Comparison of ENCODE assay signal across 26 mouse cellular contexts in the genomic region with DNA sequence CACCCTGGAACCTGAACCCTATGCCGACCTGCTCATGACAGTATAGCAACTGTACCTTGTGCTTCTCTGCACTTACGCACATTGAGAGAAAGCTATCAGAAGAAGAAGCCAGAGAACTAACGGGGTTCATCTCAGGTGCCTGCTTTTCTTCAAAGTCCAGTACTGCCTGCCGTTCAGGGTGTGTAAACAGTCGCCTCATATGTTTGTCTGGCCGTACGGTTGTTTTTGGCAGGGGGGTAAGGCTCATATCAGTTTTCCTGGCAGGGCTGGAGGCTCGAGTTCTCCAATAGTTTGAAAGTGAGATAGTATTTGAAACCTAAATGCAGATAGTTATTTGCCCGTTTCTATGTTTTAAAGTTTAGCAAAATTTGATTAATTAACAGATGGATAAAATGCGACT. TPM values are rescaled to one million over a fixed set of nuclear protein-coding genes. Genes with fewer than 3 reads are reported as not detected.
DNase-seq lines count a peak whose midpoint lies in the region; ATAC-seq and TF ChIP-seq lines count a peak whose summit lies in the region.
"Had no signal": no experiment of that assay in that cellular context is flagged by ENCODE, and none has a peak within 500 bp of the region (broad histone marks: within the 10 kb centered on the region; RNA-seq: fewer than 3 reads in every experiment).

No protein-coding gene starts in this region.

- whole genome bisulfite sequencing in liver, adult 2 months: 25% methylated on average over 10 of the region's 10 CpGs
- 68% methylated on average over 10 of the region's 10 CpGs for WGBS in liver, embryonic 11.5 days

- H3K4me2 ChIP-seq in liver, embryonic 11.5 days: no peak overlapping the region
- H3K4me2 ChIP-seq: forebrain, embryonic 13.5 days; heart, embryonic 13.5 days; hindbrain, embryonic 13.5 days; intestine, embryonic 15.5 days had no signal

- peak overlapping the region; percentile 56 for H3K27ac ChIP-seq in gastrocnemius, adult 2 months
- H3K27ac ChIP-seq in liver, adult 2 months (replicated peaks; ENCODE audit: insufficient read depth, low read depth, low read length): no peak overlapping the region
- H3K27ac ChIP-seq in liver, embryonic 11.5 days (ENCODE audit: low read depth, low read length): no peak overlapping the region
- no peak overlapping the region for H3K27ac ChIP-seq in testis, adult 2 months (ENCODE audit: control insufficient read depth, insufficient read depth, low read depth, low read length)
- H3K27ac ChIP-seq: forebrain, embryonic 10.5 days; forebrain, embryonic 13.5 days; heart, adult 2 months; heart, embryonic 10.5 days; heart, embryonic 13.5 days; hindbrain, embryonic 10.5 days; hindbrain, embryonic 13.5 days; intestine, embryonic 15.5 days had no signal

- H3K9ac ChIP-seq in liver, adult 2 months (ENCODE audit: low read depth, low read length): no peak overlapping the region
- H3K9ac ChIP-seq in liver, embryonic 11.5 days (ENCODE audit: low read depth, low read length): no peak overlapping the region
- H3K9ac ChIP-seq: forebrain, embryonic 13.5 days; heart, embryonic 13.5 days; hindbrain, embryonic 13.5 days; intestine, embryonic 15.5 days had no signal

- no peaks in the 10 kb centered on the region for H3K9me3 ChIP-seq in liver, embryonic 11.5 days (ENCODE audit: control insufficient read depth, low read length)
- H3K9me3 ChIP-seq: forebrain, embryonic 13.5 days; heart, embryonic 10.5 days; hindbrain, embryonic 10.5 days; intestine, embryonic 15.5 days had no signal

- peaks cover 3% of the 10 kb centered on the region for H3K4me1 ChIP-seq in liver, adult 2 months (ENCODE audit: control insufficient read depth, insufficient read depth, low read length)
- no peaks in the 10 kb centered on the region for H3K4me1 ChIP-seq in liver, embryonic 11.5 days (replicated peaks; ENCODE audit: control insufficient read depth, insufficient read depth, low read length)
- H3K4me1 ChIP-seq in testis, adult 2 months (ENCODE audit: control insufficient read depth, insufficient read depth, low read length): no peaks in the 10 kb centered on the region
- H3K4me1 ChIP-seq: forebrain, embryonic 10.5 days; forebrain, embryonic 13.5 days; heart, embryonic 10.5 days; hindbrain, embryonic 10.5 days; hindbrain, embryonic 13.5 days; intestine, embryonic 15.5 days had no signal

- TF ChIP-seq POLR2A in liver, adult 2 months (IDR thresholded peaks at IDR 0.05; ENCODE audit: extremely low read depth, insufficient read depth, low read length): no peak
- no peak for TF ChIP-seq POLR2A in testis, adult 2 months (IDR thresholded peaks at IDR 0.05; ENCODE audit: control insufficient read depth, low read depth, low read length)

- H3K27me3 ChIP-seq in liver, adult 2 months (ENCODE audit: control insufficient read depth, insufficient read depth, low read length): no peaks in the 10 kb centered on the region
- no peaks in the 10 kb centered on the region for H3K27me3 ChIP-seq in liver, embryonic 11.5 days (replicated peaks; ENCODE audit: control insufficient read depth, insufficient read depth, low read length)
- no peaks in the 10 kb centered on the region for H3K27me3 ChIP-seq in testis, adult 2 months (ENCODE audit: control insufficient read depth, insufficient read depth, low read length)
- H3K27me3 ChIP-seq: CH12.LX; forebrain, embryonic 13.5 days; heart, embryonic 13.5 days; hindbrain, embryonic 13.5 days; intestine, embryonic 15.5 days had no signal

- TF ChIP-seq CTCF in gastrocnemius, adult 2 months (IDR thresholded peaks at IDR 0.05): no peak
- no peak for TF ChIP-seq CTCF in liver, adult 2 months (IDR thresholded peaks at IDR 0.05; ENCODE audit: low read depth, low read length)
- no peak for TF ChIP-seq CTCF in testis, adult 2 months (IDR thresholded peaks at IDR 0.05; ENCODE audit: control insufficient read depth, insufficient read depth, insufficient replicate concordance, low read depth, low read length)

- intact Hi-C loops in gastrocnemius, adult 2 months (cut with DNase I): loop anchor here (5.0 to 10.0 kb wide), 3 partner anchors 70 to 203 kb away; no protein-coding TSS in a partner anchor

- no peak for ATAC-seq in liver, embryonic 11.5 days (replicated peaks; ENCODE audit: low FRiP score)
- ATAC-seq: forebrain, embryonic 13.5 days; forebrain, embryonic 16.5 days; hindbrain, embryonic 16.5 days; intestine, embryonic 15.5 days; Patski had no signal

- no peaks in the 10 kb centered on the region for H3K79me2 ChIP-seq in liver, adult 2 months (ENCODE audit: control insufficient read depth, insufficient read depth, low read length)

- H3K36me3 ChIP-seq in liver, adult 2 months (ENCODE audit: control insufficient read depth, insufficient read depth, low read length): no peaks in the 10 kb centered on the region
- H3K36me3 ChIP-seq in liver, embryonic 11.5 days (ENCODE audit: control insufficient read depth, insufficient read depth, low read length): no peaks in the 10 kb centered on the region
- no peaks in the 10 kb centered on the region for H3K36me3 ChIP-seq in testis, adult 2 months (ENCODE audit: control insufficient read depth, insufficient read depth, low read length)
- H3K36me3 ChIP-seq: forebrain, embryonic 10.5 days; G1E; heart, embryonic 10.5 days; heart, embryonic 13.5 days; hindbrain, embryonic 10.5 days; hindbrain, embryonic 13.5 days; intestine, embryonic 15.5 days had no signal

- DNase-seq in gastrocnemius, adult 2 months: peak; percentile 28
- DNase-seq in gastrocnemius, postnatal 10 days: no peak
- DNase-seq in liver, adult 2 months (ENCODE audit: extremely low read depth, low read depth, low spot score): peak; percentile 63
- DNase-seq in liver, embryonic 11.5 days (ENCODE audit: low spot score): no peak
- no peak for DNase-seq in testis, postnatal 14 days (ENCODE audit: low spot score)
- DNase-seq: adrenal gland, postnatal 10 days; adrenal gland, postnatal 36 days; B cell, adult 2 months; cerebellum, adult 18-20 months; cerebellum, adult 9-10 months; cerebellum, postnatal 14 days; heart, adult 2 months; heart, postnatal 36 days had no signal

- H3K4me3 ChIP-seq in gastrocnemius, adult 2 months: no peak overlapping the region
- H3K4me3 ChIP-seq in liver, adult 2 months (ENCODE audit: insufficient read depth, low read depth, low read length): no peak overlapping the region
- H3K4me3 ChIP-seq in liver, embryonic 11.5 days (ENCODE audit: low read depth, low read length): no peak overlapping the region
- H3K4me3 ChIP-seq in testis, adult 2 months (ENCODE audit: control insufficient read depth, low read depth, low read length): peak overlapping the region; percentile 71
- H3K4me3 ChIP-seq: forebrain, embryonic 10.5 days; forebrain, embryonic 13.5 days; heart, adult 2 months; heart, embryonic 10.5 days; heart, embryonic 13.5 days; hindbrain, embryonic 10.5 days; hindbrain, embryonic 13.5 days; intestine, embryonic 15.5 days had no signal

RNA-seq across cellular contexts. Expression of gene Zfp507, which starts 54.9 kb away (rescaled TPM):
- 10 to 100 TPM; 17.9 to 18.5 TPM for total RNA-seq in gastrocnemius, adult 2 months (2021)
- total RNA-seq in gastrocnemius, postnatal 10 days (2021): 10 to 100 TPM; 17.5 to 24.5 TPM
- 12.2 and 14.2 TPM in 2 replicates for total RNA-seq in liver, adult 2 months (2014; rRNA removed)
- polyA plus RNA-seq in liver, adult 2 months (2012; rRNA removed): 3.6 and 4.9 TPM in 2 replicates
- polyA plus RNA-seq in liver, embryonic 11.5 days (2014; fragmentation: Nextera tagmentation; extraction: Ambion mirVana): 11.5 and 14.4 TPM in 2 replicates
- polyA plus RNA-seq in testis, adult 2 months (2012; rRNA removed): 12.0 and 13.1 TPM in 2 replicates

Comparison
In these comparisons a context has a peak if more than half of its experiments do, and no peak if none do; other contexts are left out.
1. DNase-seq: peak in gastrocnemius, adult 2 months (single experiment) and liver, adult 2 months (single experiment); none in gastrocnemius, postnatal 10 days (single experiment), liver, embryonic 11.5 days (single experiment) and testis, postnatal 14 days (single experiment).